Mouse (Mus musculus): Measurements from ENCODE around the gene Hsp90ab1. TPM values are rescaled to one million over a fixed set of nuclear protein-coding genes. Genes with fewer than 3 reads are reported as not detected.

Hsp90ab1 gene
- total RNA-seq, 1 experiment from 2014 or later = 2,880 TPM

- peak; percentile 66 to 70 for ATAC-seq (replicated peaks in 1 of 2; ENCODE audit: insufficient read depth in 1 of 2, low FRiP score in 2 of 2, low TSS enrichment in 1 of 2, low read depth in 1 of 2, poor library complexity in 2 of 2, severe bottlenecking in 2 of 2)
Measured at GRCm38 (mm10) chr17:45551816-45552451, 21.1 kb downstream of the Hsp90ab1 start.

GRCm38 (mm10) chr17:45551249-45551796, 21.7 kb downstream of the Hsp90ab1 start:
- no peak for ATAC-seq (replicated peaks in 1 of 2; ENCODE audit: insufficient read depth in 1 of 2, low FRiP score in 2 of 2, low TSS enrichment in 1 of 2, low read depth in 1 of 2, poor library complexity in 2 of 2, severe bottlenecking in 2 of 2)

GRCm38 (mm10) chr17:45550253-45550652, 22.8 kb downstream of the Hsp90ab1 start:
- no peak for ATAC-seq (replicated peaks in 1 of 2; ENCODE audit: insufficient read depth in 1 of 2, low FRiP score in 2 of 2, low TSS enrichment in 1 of 2, low read depth in 1 of 2, poor library complexity in 2 of 2, severe bottlenecking in 2 of 2)

- ATAC-seq (replicated peaks in 1 of 2; ENCODE audit: insufficient read depth in 1 of 2, low FRiP score in 2 of 2, low TSS enrichment in 1 of 2, low read depth in 1 of 2, poor library complexity in 2 of 2, severe bottlenecking in 2 of 2) = no peak
Measured at GRCm38 (mm10) chr17:45549617-45550181, 23.4 kb downstream of the Hsp90ab1 start, which contains the start of gene Tmem151b. Tmem151b (minus strand) TSS chr17:45549677.

GRCm38 (mm10) chr17:45548541-45549512, 24.2 kb downstream of the Hsp90ab1 start:
- ATAC-seq (replicated peaks in 1 of 2; ENCODE audit: insufficient read depth in 1 of 2, low FRiP score in 2 of 2, low TSS enrichment in 1 of 2, low read depth in 1 of 2, poor library complexity in 2 of 2, severe bottlenecking in 2 of 2) = no peak

GRCm38 (mm10) chr17:45547461-45548190, 25.4 kb downstream of the Hsp90ab1 start:
- ATAC-seq (replicated peaks in 1 of 2; ENCODE audit: insufficient read depth in 1 of 2, low FRiP score in 2 of 2, low TSS enrichment in 1 of 2, low read depth in 1 of 2, poor library complexity in 2 of 2, severe bottlenecking in 2 of 2) = no peak

- ATAC-seq (replicated peaks in 1 of 2; ENCODE audit: insufficient read depth in 1 of 2, low FRiP score in 2 of 2, low TSS enrichment in 1 of 2, low read depth in 1 of 2, poor library complexity in 2 of 2, severe bottlenecking in 2 of 2) = no peak
Measured at GRCm38 (mm10) chr17:45546941-45547340, 26.1 kb downstream of the Hsp90ab1 start.

GRCm38 (mm10) chr17:45545278-45545961, 27.7 kb downstream of the Hsp90ab1 start:
- 0 out of 4 replicates have a peak, but pooled peaks of 1 of the 2 experiments have one; percentile 26 for ATAC-seq (replicated peaks in 1 of 2; ENCODE audit: insufficient read depth in 1 of 2, low FRiP score in 2 of 2, low TSS enrichment in 1 of 2, low read depth in 1 of 2, poor library complexity in 2 of 2, severe bottlenecking in 2 of 2)

GRCm38 (mm10) chr17:45544873-45545277, 28.2 kb downstream of the Hsp90ab1 start:
- ATAC-seq (replicated peaks in 1 of 2; ENCODE audit: insufficient read depth in 1 of 2, low FRiP score in 2 of 2, low TSS enrichment in 1 of 2, low read depth in 1 of 2, poor library complexity in 2 of 2, severe bottlenecking in 2 of 2) = peak in 1 of 2 experiments; percentile 2; a peak in 1 of 4 replicates

- ATAC-seq (replicated peaks in 1 of 2; ENCODE audit: insufficient read depth in 1 of 2, low FRiP score in 2 of 2, low TSS enrichment in 1 of 2, low read depth in 1 of 2, poor library complexity in 2 of 2, severe bottlenecking in 2 of 2) = no peak
Measured at GRCm38 (mm10) chr17:45544001-45544872, 28.8 kb downstream of the Hsp90ab1 start.

- ATAC-seq (replicated peaks in 1 of 2; ENCODE audit: insufficient read depth in 1 of 2, low FRiP score in 2 of 2, low TSS enrichment in 1 of 2, low read depth in 1 of 2, poor library complexity in 2 of 2, severe bottlenecking in 2 of 2) = no peak
Measured at GRCm38 (mm10) chr17:45543115-45543514, 30.0 kb downstream of the Hsp90ab1 start.

GRCm38 (mm10) chr17:45542705-45543104, 30.4 kb downstream of the Hsp90ab1 start:
- ATAC-seq (replicated peaks in 1 of 2; ENCODE audit: insufficient read depth in 1 of 2, low FRiP score in 2 of 2, low TSS enrichment in 1 of 2, low read depth in 1 of 2, poor library complexity in 2 of 2, severe bottlenecking in 2 of 2) = no peak

- ATAC-seq (replicated peaks in 1 of 2; ENCODE audit: insufficient read depth in 1 of 2, low FRiP score in 2 of 2, low TSS enrichment in 1 of 2, low read depth in 1 of 2, poor library complexity in 2 of 2, severe bottlenecking in 2 of 2) = no peak
Measured at GRCm38 (mm10) chr17:45542129-45542528, 30.9 kb downstream of the Hsp90ab1 start.

GRCm38 (mm10) chr17:45539664-45540063, 33.4 kb downstream of the Hsp90ab1 start:
- ATAC-seq (replicated peaks in 1 of 2; ENCODE audit: insufficient read depth in 1 of 2, low FRiP score in 2 of 2, low TSS enrichment in 1 of 2, low read depth in 1 of 2, poor library complexity in 2 of 2, severe bottlenecking in 2 of 2) = no peak

GRCm38 (mm10) chr17:45538394-45538793, 34.7 kb downstream of the Hsp90ab1 start:
- no peak for ATAC-seq (replicated peaks in 1 of 2; ENCODE audit: insufficient read depth in 1 of 2, low FRiP score in 2 of 2, low TSS enrichment in 1 of 2, low read depth in 1 of 2, poor library complexity in 2 of 2, severe bottlenecking in 2 of 2)

GRCm38 (mm10) chr17:45536264-45536663, 36.8 kb downstream of the Hsp90ab1 start:
- no peak for ATAC-seq (replicated peaks in 1 of 2; ENCODE audit: insufficient read depth in 1 of 2, low FRiP score in 2 of 2, low TSS enrichment in 1 of 2, low read depth in 1 of 2, poor library complexity in 2 of 2, severe bottlenecking in 2 of 2)

Measured in hematopoietic stem cell, adult 5-6 weeks (primary cell).